Mouse (Mus musculus) brain, embryonic 14.5 days (tissue): ENCODE measurements at regions not wholly inside any gene's neighbourhood (a gene's known extent, or its start where the extent isn't known, plus 50 kb on each side); places are given as distances from the start of the nearest gene placed in this dataset.

Experiments used
- CTCF ChIP-seq: fragments of 200-500 bp; IDR thresholded peaks from 2 replicates; pipeline ENCODE4 v1.5.1; 2012; ENCODE audit warnings: inconsistent platforms, mild to moderate bottlenecking, moderate library complexity, borderline replicate concordance; ENCODE audit not compliant: insufficient read depth, insufficient read length; ENCODE audit errors: extremely low read depth
- POLR2A ChIP-seq: fragments of 200-500 bp; IDR thresholded peaks from 2 replicates; pipeline ENCODE4 v1.6.1; 2012; ENCODE audit warnings: mild to moderate bottlenecking, inconsistent platforms, borderline replicate concordance; ENCODE audit not compliant: poor library complexity, insufficient read depth, insufficient read length, severe bottlenecking; ENCODE audit errors: extremely low read depth

- no peak for TF ChIP-seq POLR2A
- TF ChIP-seq CTCF, result no peak
Measured at GRCm38 (mm10) chr15:52564078-52564477, 1320.6 kb upstream of the Gm7489 start.
